Mouse (Mus musculus) midbrain, embryonic 16.5 days (tissue): ENCODE results near the gene Cdk2ap2. TPM values are rescaled to one million over a fixed set of nuclear protein-coding genes. Genes with fewer than 3 reads are reported as not detected.
"Not testable (repeated sequence)": the region's sequence is repeated elsewhere in the genome, so short reads cannot be mapped to it uniquely, and the experiment has no call there.

Experiments
- ATAC-seq: fragments of 200-750 bp; cut with Nextera tagmentation; 2 replicates; pipeline ENCODE4 v1.8.0; 2017; ENCODE audit warnings: moderate TSS enrichment
- H3K27ac ChIP-seq: fragments of 300-500 bp; sonication (generic); 2 replicates; pipeline ENCODE4 v1.5.1; 2014; ENCODE audit warnings: mild to moderate bottlenecking, low read length, mixed read lengths
- H3K27me3 ChIP-seq: fragments of 300-500 bp; sonication (generic); 2 replicates; pipeline ENCODE4 v1.6.1; 2014; ENCODE audit warnings: low read depth, low read length, mixed read lengths; ENCODE audit not compliant: control insufficient read depth, insufficient read depth
- H3K36me3 ChIP-seq: fragments of 300-500 bp; sonication (generic); 2 replicates; pipeline ENCODE4 v1.6.1; 2014; ENCODE audit warnings: mild to moderate bottlenecking, low read length, moderate library complexity, mixed read lengths; ENCODE audit not compliant: control insufficient read depth, insufficient read depth
- H3K4me1 ChIP-seq: fragments of 300-500 bp; sonication (generic); 2 replicates; pipeline ENCODE4 v1.6.1; 2014; ENCODE audit warnings: mild to moderate bottlenecking, low read length, mixed read lengths; ENCODE audit not compliant: control insufficient read depth, insufficient read depth
- H3K4me2 ChIP-seq: fragments of 300-500 bp; sonication (generic); 2 replicates; pipeline ENCODE4 v1.6.1; 2014; ENCODE audit warnings: mild to moderate bottlenecking, low read length, mixed read lengths
- H3K4me3 ChIP-seq: fragments of 300-500 bp; sonication (generic); 2 replicates; pipeline ENCODE4 v1.5.1; 2014; ENCODE audit warnings: low read depth, mild to moderate bottlenecking, low read length, moderate library complexity, mixed read lengths
- H3K9ac ChIP-seq: fragments of 300-500 bp; sonication (generic); 2 replicates; pipeline ENCODE4 v1.6.1; 2014; ENCODE audit warnings: low read depth, low read length, mixed read lengths
- H3K9me3 ChIP-seq: fragments of 300-500 bp; sonication (generic); replicated peaks from 2 replicates; pipeline ENCODE4 v1.6.1; 2014; ENCODE audit warnings: mild to moderate bottlenecking, low read length, mixed read lengths; ENCODE audit not compliant: control insufficient read depth, poor library complexity, severe bottlenecking
- WGBS: fragments of 180-500 bp; shearing (Covaris S2); extraction: QIAGEN DNeasy Blood & Tissue Kit; methylation state at CpG from one replicate; pipeline ENCODE4 v1.1.7; 2014; 5-methylcytosine and 5-hydroxymethylcytosine counted together
- polyA plus RNA-seq: library from polyadenylated mRNA; unstranded; fragments of >200 nt; fragmentation: Nextera tagmentation; extraction: Ambion mirVana; gene quantifications from 2 replicates; pipeline ENCODE4 v1.2.1, GENCODE M21; 2015

Gene Cdk2ap2
- polyA plus RNA-seq, 1 experiment from 2014 or later: 83.1 TPM

- Histone ChIP-seq H3K27ac (no peak overlapping the region), H3K9me3 (no peaks in the 10 kb centered on the region), H3K27me3 (no peaks in the 10 kb centered on the region), H3K36me3 (no peaks in the 10 kb centered on the region; the same call in 1 of the 2 replicates), H3K4me1 (peaks cover 21% of the 10 kb centered on the region), H3K4me2 (no peak overlapping the region), H3K4me3 (no peak overlapping the region), H3K9ac (no peak overlapping the region)
- 89% methylated on average over 7 of the region's 7 CpGs for WGBS
- no peak for ATAC-seq
Observed at GRCm38 (mm10) chr19:4122411-4123370, 25.7 kb downstream of the Cdk2ap2 start.

GRCm38 (mm10) chr19:4124432-4124831, 27.4 kb downstream of the Cdk2ap2 start:
- 91% methylated on average over 4 of the region's 4 CpGs for WGBS
- no peak for ATAC-seq
- H3K4me2 ChIP-seq: no peak overlapping the region
- no peaks in the 10 kb centered on the region for H3K27me3 ChIP-seq
- H3K4me3 ChIP-seq: no peak overlapping the region
- H3K9me3 ChIP-seq: no peaks in the 10 kb centered on the region
- H3K4me1 ChIP-seq: peaks cover 21% of the 10 kb centered on the region
- H3K36me3 ChIP-seq: peaks cover 6% of the 10 kb centered on the region; the same call in 1 of the 2 replicates
- H3K9ac ChIP-seq: peak overlapping the region; percentile 14; the same call in 1 of the 2 replicates
- H3K27ac ChIP-seq: no peak overlapping the region

DNA sequence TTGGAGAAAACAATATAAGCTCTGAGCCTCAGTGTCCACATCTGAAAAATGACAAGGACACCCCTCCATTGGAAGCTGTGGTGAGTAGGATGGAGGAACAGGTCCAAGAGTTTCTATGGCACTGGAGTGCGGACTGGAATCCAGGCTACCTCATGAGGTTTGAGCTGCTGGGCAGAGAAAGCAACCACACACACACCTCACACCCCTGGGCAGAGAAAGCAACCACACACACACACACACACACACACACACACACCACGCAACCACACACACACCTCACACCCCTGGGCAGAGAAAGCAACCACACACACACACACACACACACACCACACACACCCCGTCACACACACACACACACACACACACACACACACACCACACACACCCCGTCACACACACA, 28.3 kb downstream of the Cdk2ap2 start:
- Histone ChIP-seq H3K9ac (peak overlapping the region; percentile 83), H3K4me1 (peaks cover 20% of the 10 kb centered on the region), H3K27ac (peak overlapping the region; percentile 73), H3K4me3 (peak overlapping the region; percentile 85), H3K4me2 (peak overlapping the region; percentile 86)
- not testable (repeated sequence) for H3K36me3 ChIP-seq, H3K27me3 ChIP-seq, H3K9me3 ChIP-seq
- WGBS: 14% methylated on average over 3 of the region's 4 CpGs
- peak; percentile 38 for ATAC-seq

DNA sequence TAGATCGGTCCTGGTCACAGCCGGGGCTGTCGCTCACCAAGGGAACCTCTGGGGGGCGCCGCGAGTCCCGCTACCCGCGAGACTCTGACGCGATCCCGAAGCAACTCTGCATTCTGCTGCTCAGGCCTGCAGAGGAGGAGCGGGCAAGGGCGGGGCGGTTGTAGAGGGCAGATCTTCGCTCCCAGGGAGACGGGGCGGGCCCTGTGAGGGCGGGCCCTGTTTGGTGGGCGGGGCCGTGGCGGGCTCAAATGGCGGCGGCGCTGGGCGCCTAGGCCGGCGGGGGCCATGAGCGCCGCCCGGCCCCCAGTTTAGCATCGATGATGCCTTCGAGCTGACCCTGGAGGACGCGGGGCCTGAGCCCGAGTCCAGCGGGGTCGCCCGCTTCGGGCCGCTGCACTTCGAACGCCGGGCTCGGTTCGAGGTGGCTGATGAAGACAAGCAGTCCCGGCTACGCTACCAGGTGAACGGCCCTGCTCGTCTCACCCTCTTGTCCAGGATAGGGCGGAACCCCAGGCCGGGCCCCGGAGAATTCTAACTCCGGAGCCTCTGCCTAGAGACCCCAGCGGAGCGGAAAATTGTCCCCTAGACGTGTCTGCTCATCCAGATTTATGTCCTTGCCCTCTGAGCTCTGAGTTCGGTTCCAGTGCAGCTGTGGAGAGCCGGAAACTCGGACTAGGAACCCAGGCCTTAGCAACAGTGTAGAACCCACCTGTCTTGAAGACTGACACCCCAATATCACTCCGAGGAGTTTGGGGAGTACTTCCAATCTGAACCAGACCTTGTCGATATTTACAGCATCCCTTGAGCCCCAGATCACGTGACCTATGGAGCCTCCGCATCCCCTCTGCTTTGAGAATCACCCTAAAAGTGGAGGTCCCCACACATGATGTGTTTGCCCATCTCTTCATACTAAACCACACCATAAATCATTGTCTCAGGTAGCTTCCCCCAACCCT, 29.0 kb downstream of the Cdk2ap2 start, which contains the start of gene Aip:
Gene Aip (minus strand): TSS at position 118 of the 956 bp plus-strand sequence.
- peak; percentile 89 for ATAC-seq
- WGBS: 1% methylated on average over 52 of the region's 64 CpGs
- peaks cover 14% of the 10 kb centered on the region for H3K4me1 ChIP-seq

DNA sequence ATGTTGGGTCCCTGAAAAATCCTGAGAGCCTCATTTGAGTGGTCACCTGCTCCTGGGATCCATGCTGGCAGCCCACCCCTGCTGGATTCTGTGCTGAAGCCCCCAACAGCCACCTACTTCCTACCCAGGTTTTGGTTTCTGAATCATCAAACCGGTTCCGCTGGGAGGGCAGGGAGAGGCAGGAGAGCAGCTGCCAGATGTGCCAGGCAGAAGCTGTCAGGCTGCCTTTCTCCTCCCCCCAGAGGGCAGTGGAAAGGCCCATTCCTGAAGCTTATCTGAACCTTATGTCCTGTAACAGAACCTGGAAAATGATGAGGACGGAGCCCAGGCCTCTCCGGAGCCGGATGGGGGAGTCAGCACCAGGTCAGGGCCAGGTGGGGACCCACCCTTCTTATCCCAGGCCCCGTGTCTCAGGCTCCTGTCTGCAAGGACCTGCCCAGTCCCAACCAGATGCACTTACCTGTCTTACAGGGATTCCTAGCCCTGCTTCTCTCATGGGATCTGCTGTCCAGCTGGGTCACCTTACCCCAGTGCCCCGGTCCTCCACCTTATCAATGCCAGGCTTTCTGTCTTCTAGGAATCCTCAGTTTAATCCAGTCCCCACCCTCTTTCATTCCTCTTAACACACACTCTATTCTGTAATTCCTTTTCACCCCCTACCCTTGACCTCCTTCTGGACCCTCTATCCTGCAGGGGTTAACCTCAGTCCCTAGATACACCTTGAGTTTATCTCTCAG, 29.9 kb downstream of the Cdk2ap2 start:
- H3K9me3 ChIP-seq: no peaks in the 10 kb centered on the region
- WGBS: 70% methylated on average over 7 of the region's 7 CpGs
- ATAC-seq: no peak
- peak overlapping the region; percentile 73 for H3K27ac ChIP-seq
- peak overlapping the region; percentile 86 for H3K4me2 ChIP-seq
- peaks cover 14% of the 10 kb centered on the region for H3K4me1 ChIP-seq
- H3K4me3 ChIP-seq: peak overlapping the region; percentile 85
- H3K9ac ChIP-seq: peak overlapping the region; percentile 83
- H3K36me3 ChIP-seq: peaks cover 10% of the 10 kb centered on the region
- H3K27me3 ChIP-seq: no peaks in the 10 kb centered on the region

More for the DNA sequence above, 29.0 kb downstream of the Cdk2ap2 start, which contains the start of gene Aip:
- Histone ChIP-seq H3K4me3 (peak within 1 kb of the TSS; percentile 85), H3K27me3 (no peaks in the 10 kb centered on the region), H3K27ac (peak within 1 kb of the TSS; percentile 73), H3K36me3 (peaks cover 6% of the 10 kb centered on the region), H3K4me2 (peak within 1 kb of the TSS; percentile 86), H3K9me3 (no peaks in the 10 kb centered on the region), H3K9ac (peak within 1 kb of the TSS; percentile 83)

GRCm38 (mm10) chr19:4129462-4129861, 32.5 kb downstream of the Cdk2ap2 start:
- H3K36me3 ChIP-seq: peaks cover 20% of the 10 kb centered on the region

DNA sequence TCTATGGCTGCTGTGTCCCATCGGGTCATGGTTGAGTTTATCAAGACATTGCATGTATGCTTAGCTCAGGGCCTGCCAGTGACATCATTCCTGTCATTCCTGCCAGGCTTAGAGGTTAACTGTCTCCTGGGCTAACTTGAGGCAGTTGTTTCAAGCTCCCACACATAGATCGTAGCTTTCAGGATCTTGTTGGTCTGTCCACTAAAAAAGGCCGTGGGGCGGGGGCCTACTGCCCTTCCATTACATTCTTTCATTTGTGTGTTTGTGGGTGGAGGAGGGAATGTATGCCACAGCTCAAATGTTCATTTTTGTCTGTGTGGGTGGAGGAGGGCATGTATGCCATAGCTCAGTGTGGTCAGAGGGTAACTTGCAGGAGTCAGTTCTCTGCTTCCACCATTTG, 33.1 kb downstream of the Cdk2ap2 start:
- Histone ChIP-seq H3K4me2 (no peak overlapping the region), H3K9ac (no peak overlapping the region), H3K4me1 (peaks cover 14% of the 10 kb centered on the region), H3K9me3 (no peaks in the 10 kb centered on the region), H3K27me3 (no peaks in the 10 kb centered on the region), H3K36me3 (peaks cover 20% of the 10 kb centered on the region), H3K27ac (no peak overlapping the region), H3K4me3 (no peak overlapping the region)
- no peak for ATAC-seq
- WGBS: 94% methylated on average over 4 of the region's 4 CpGs

More at GRCm38 (mm10) chr19:4129462-4129861, 32.5 kb downstream of the Cdk2ap2 start:
- no peak overlapping the region for H3K4me3 ChIP-seq
- ATAC-seq: no peak
- H3K9ac ChIP-seq: no peak overlapping the region
- no peaks in the 10 kb centered on the region for H3K9me3 ChIP-seq
- no peak overlapping the region for H3K27ac ChIP-seq
- H3K4me2 ChIP-seq: no peak overlapping the region
- H3K4me1 ChIP-seq: peaks cover 14% of the 10 kb centered on the region
- WGBS: 96% methylated on average over 7 of the region's 7 CpGs
- no peaks in the 10 kb centered on the region for H3K27me3 ChIP-seq

DNA sequence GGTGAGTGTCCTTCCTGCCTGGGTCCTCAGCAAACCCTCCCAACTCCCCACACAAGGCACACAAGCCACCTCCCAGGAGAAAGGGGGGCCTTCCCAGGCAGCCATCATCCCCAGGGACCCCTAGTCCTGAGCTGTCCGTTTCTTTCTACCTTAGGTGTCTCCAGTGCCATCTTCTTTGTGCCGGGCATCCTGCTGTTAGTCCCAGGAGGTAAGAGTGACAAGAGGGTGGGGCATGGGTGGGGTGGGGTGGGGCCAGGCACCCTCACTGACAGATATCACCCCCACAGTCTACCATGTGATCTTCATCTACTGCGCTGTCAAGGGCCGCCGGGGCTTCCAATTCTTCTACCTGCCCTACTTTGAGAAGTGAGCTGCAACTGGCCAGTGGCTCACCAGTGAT, 34.1 kb downstream of the Cdk2ap2 start:
- peaks cover 20% of the 10 kb centered on the region for H3K36me3 ChIP-seq
- no peak overlapping the region for H3K4me3 ChIP-seq
- ATAC-seq: no peak
- 88% methylated on average over 5 of the region's 5 CpGs for WGBS
- no peaks in the 10 kb centered on the region for H3K27me3 ChIP-seq
- H3K4me1 ChIP-seq: peaks cover 14% of the 10 kb centered on the region
- H3K27ac ChIP-seq: no peak overlapping the region
- H3K9ac ChIP-seq: no peak overlapping the region
- no peak overlapping the region for H3K4me2 ChIP-seq
- H3K9me3 ChIP-seq: no peaks in the 10 kb centered on the region
